Mouse (Mus musculus) liver, postnatal 0 days (tissue): Measurements from ENCODE around the gene Sez6.

Source experiments
- CTCF ChIP-seq: sonication (generic); IDR thresholded peaks from 2 replicates; pipeline ENCODE4 v1.5.1; 2016; ENCODE audit warnings: antibody characterized with exemption, low read depth
- EP300 ChIP-seq: IDR thresholded peaks from 2 replicates; pipeline ENCODE4 v1.6.1; 2016; ENCODE audit warnings: antibody characterized with exemption, low read depth, mild to moderate bottlenecking

GRCm38 (mm10) chr11:77896011-77896410 is 34.6 kb upstream of the Sez6 start:
- no peak for TF ChIP-seq CTCF
- no peak for TF ChIP-seq EP300
